Comparison of ENCODE assay signal across 8 mouse cellular contexts in the genomic region with DNA sequence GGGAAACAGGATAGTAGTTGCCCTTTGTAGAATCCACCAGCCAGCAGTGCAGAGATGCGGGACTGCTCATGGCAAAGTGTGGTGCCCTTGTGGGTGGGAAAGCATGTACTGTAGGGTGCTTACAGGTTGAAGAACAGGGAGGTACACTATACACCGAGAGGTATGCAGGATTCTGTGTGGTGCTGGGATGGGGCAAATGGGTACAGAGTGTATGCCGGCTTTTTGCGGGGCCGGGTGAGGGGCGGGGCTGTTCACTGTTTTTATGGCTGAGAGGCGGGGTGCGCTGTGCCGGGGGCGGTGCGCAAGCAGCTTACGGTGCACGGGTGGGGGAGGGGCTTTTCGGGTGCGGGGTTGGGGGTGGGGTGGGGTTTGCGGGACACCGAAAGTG. TPM values are rescaled to one million over a fixed set of nuclear protein-coding genes. Genes with fewer than 3 reads are reported as not detected.
A peak's percentile ranks its signal among the peaks of the same experiment; 100 is the strongest.
DNase-seq lines count a peak whose midpoint lies in the region; ATAC-seq and TF ChIP-seq lines count a peak whose summit lies in the region.

Gene Mrpl23 (plus strand): TSS at position 16 of the 388 bp plus-strand sequence.

- H3K9ac ChIP-seq in heart, embryonic 11.5 days (ENCODE audit: low read depth, low read length) = peak within 1 kb of the TSS; percentile 72
- peak within 1 kb of the TSS; percentile 89 for H3K9ac ChIP-seq in liver, embryonic 11.5 days (ENCODE audit: low read depth, low read length)
- H3K9ac ChIP-seq in stomach, embryonic 15.5 days = peak within 1 kb of the TSS; percentile 76

- peak within 1 kb of the TSS; percentile 49 for H3K4me3 ChIP-seq in heart, embryonic 11.5 days (ENCODE audit: low read depth, low read length)
- H3K4me3 ChIP-seq in G1E (ENCODE audit: low read depth, low read length) = peak within 1 kb of the TSS; percentile 86
- H3K4me3 ChIP-seq in liver, embryonic 11.5 days (ENCODE audit: low read depth, low read length) = peak within 1 kb of the TSS; percentile 78
- peak within 1 kb of the TSS; percentile 65 for H3K4me3 ChIP-seq in stomach, embryonic 15.5 days (replicated peaks)

- 9% methylated on average over 17 of the region's 17 CpGs for WGBS in heart, embryonic 11.5 days (ENCODE audit: insufficient replicate concordance)
- WGBS in liver, embryonic 11.5 days = 7% methylated on average over 17 of the region's 17 CpGs
- WGBS in stomach, embryonic 15.5 days = 5% methylated on average over 17 of the region's 17 CpGs

- no peaks in the 10 kb centered on the region for H3K27me3 ChIP-seq in heart, embryonic 11.5 days (ENCODE audit: control insufficient read depth, insufficient read depth, low read length)
- H3K27me3 ChIP-seq in G1E (ENCODE audit: insufficient read depth, low read length) = peaks cover 36% of the 10 kb centered on the region
- H3K27me3 ChIP-seq in liver, embryonic 11.5 days (replicated peaks; ENCODE audit: control insufficient read depth, insufficient read depth, low read length) = no peaks in the 10 kb centered on the region
- H3K27me3 ChIP-seq in stomach, embryonic 15.5 days (replicated peaks) = no peaks in the 10 kb centered on the region

- H3K4me2 ChIP-seq in heart, embryonic 11.5 days = peak within 1 kb of the TSS; percentile 62
- H3K4me2 ChIP-seq in liver, embryonic 11.5 days = peak within 1 kb of the TSS; percentile 87
- peak within 1 kb of the TSS; percentile 86 for H3K4me2 ChIP-seq in stomach, embryonic 15.5 days

- no peaks in the 10 kb centered on the region; the same call in 1 of the 2 replicates for H3K36me3 ChIP-seq in heart, embryonic 11.5 days (ENCODE audit: control insufficient read depth, insufficient read depth, low read length)
- peaks cover 32% of the 10 kb centered on the region for H3K36me3 ChIP-seq in G1E (replicated peaks)
- peaks cover 2% of the 10 kb centered on the region; the same call in 1 of the 2 replicates for H3K36me3 ChIP-seq in liver, embryonic 11.5 days (ENCODE audit: control insufficient read depth, insufficient read depth, low read length)
- no peaks in the 10 kb centered on the region for H3K36me3 ChIP-seq in stomach, embryonic 15.5 days

- peak within 1 kb of the TSS; percentile 82 for H3K27ac ChIP-seq in heart, embryonic 11.5 days (ENCODE audit: low read depth, low read length)
- H3K27ac ChIP-seq in liver, embryonic 11.5 days (ENCODE audit: low read depth, low read length) = peak within 1 kb of the TSS; percentile 95
- peak within 1 kb of the TSS; percentile 96 for H3K27ac ChIP-seq in stomach, embryonic 15.5 days

- peaks cover 43% of the 10 kb centered on the region for H3K4me1 ChIP-seq in heart, embryonic 11.5 days (ENCODE audit: control insufficient read depth, insufficient read depth, low read length)
- H3K4me1 ChIP-seq in G1E (ENCODE audit: insufficient read depth, low read depth, low read length) = peaks cover 47% of the 10 kb centered on the region
- H3K4me1 ChIP-seq in liver, embryonic 11.5 days (replicated peaks; ENCODE audit: control insufficient read depth, insufficient read depth, low read length) = peaks cover 56% of the 10 kb centered on the region
- H3K4me1 ChIP-seq in stomach, embryonic 15.5 days = peaks cover 50% of the 10 kb centered on the region

- ATAC-seq in heart, embryonic 11.5 days (replicated peaks; ENCODE audit: insufficient number of reproducible peaks, low FRiP score, low TSS enrichment) = peak; percentile 33; the same call in 1 of the 2 replicates
- no peak for ATAC-seq in G1E (ENCODE audit: extremely low read depth, insufficient number of reproducible peaks, low FRiP score, poor library complexity, severe bottlenecking)
- peak; percentile 39 for ATAC-seq in liver, embryonic 11.5 days (replicated peaks; ENCODE audit: low FRiP score)
- ATAC-seq in stomach, embryonic 15.5 days (ENCODE audit: insufficient read depth, low FRiP score, low read depth) = peak; percentile 29

- DNase-seq in heart, adult 11 months = no peak
- DNase-seq in G1E (ENCODE audit: low spot score) = no peak
- no peak for DNase-seq in gonadal fat pad, adult 2 months (ENCODE audit: low read depth)
- DNase-seq in liver, embryonic 11.5 days (ENCODE audit: low spot score) = peak; percentile 63
- no peak for DNase-seq in adrenal gland, adult 2 months
- no peak for DNase-seq in left cerebral cortex, adult 9 months (ENCODE audit: low spot score in 2 of 2)

- no peak for TF ChIP-seq CTCF in G1E (IDR thresholded peaks at IDR 0.05; ENCODE audit: low read depth, low read length)

- H3K9me3 ChIP-seq in heart, embryonic 11.5 days (replicated peaks; ENCODE audit: control insufficient read depth, low read length) = no peaks in the 10 kb centered on the region
- no peaks in the 10 kb centered on the region for H3K9me3 ChIP-seq in G1E (replicated peaks)
- no peaks in the 10 kb centered on the region for H3K9me3 ChIP-seq in liver, embryonic 11.5 days (ENCODE audit: control insufficient read depth, low read length)
- H3K9me3 ChIP-seq in stomach, embryonic 15.5 days = no peaks in the 10 kb centered on the region

RNA-seq across cellular contexts. Expression of gene Mrpl23, which starts in this region (rescaled TPM):
- 15.4 and 19.3 TPM in 2 replicates for polyA plus RNA-seq in heart, embryonic 11.5 days (2014; fragmentation: Nextera tagmentation; extraction: Ambion mirVana)
- total RNA-seq in G1E (2014; fragmentation: Nextera tagmentation) = 33.1 and 49.2 TPM in 2 replicates
- total RNA-seq in G1E (2017) = 44.4 and 54.4 TPM in 2 replicates
- polyA plus RNA-seq in G1E (2012) = 21.5 and 30.3 TPM in 2 replicates
- polyA plus RNA-seq in gonadal fat pad, adult 2 months (2012; rRNA removed) = 14.0 and 14.4 TPM in 2 replicates
- polyA plus RNA-seq in liver, embryonic 11.5 days (2014; fragmentation: Nextera tagmentation; extraction: Ambion mirVana) = 20.8 and 22.2 TPM in 2 replicates
- polyA plus RNA-seq in stomach, embryonic 15.5 days (2015; fragmentation: Nextera tagmentation; extraction: Ambion mirVana) = 21.9 and 26.2 TPM in 2 replicates
- total RNA-seq in adrenal gland, adult 2 months (2021) = 1 to 10 TPM; 2.2 to 8.0 TPM
- polyA plus RNA-seq in adrenal gland, adult 2 months (2012; rRNA removed) = 6.9 and 7.6 TPM in 2 replicates
